Mouse (Mus musculus): ENCODE results near the gene Gss.
"Not testable (repeated sequence)": the region's sequence is repeated elsewhere in the genome, so short reads cannot be mapped to it uniquely, and the experiment has no call there.

Gss gene

GRCm38 (mm10) chr2:155619817-155620216, 27.2 kb upstream of the Gss start:
- peak; percentile 90 to 98 for DNase-seq (ENCODE audit: low spot score in 2 of 2)

- no peak for DNase-seq (ENCODE audit: low spot score in 2 of 2)
These were observed 24.4 kb upstream of the Gss start for GRCm38 (mm10) chr2:155616971-155617370.

GRCm38 (mm10) chr2:155613953-155614352, 21.3 kb upstream of the Gss start:
- no peak for DNase-seq (ENCODE audit: low spot score in 2 of 2)

DNA sequence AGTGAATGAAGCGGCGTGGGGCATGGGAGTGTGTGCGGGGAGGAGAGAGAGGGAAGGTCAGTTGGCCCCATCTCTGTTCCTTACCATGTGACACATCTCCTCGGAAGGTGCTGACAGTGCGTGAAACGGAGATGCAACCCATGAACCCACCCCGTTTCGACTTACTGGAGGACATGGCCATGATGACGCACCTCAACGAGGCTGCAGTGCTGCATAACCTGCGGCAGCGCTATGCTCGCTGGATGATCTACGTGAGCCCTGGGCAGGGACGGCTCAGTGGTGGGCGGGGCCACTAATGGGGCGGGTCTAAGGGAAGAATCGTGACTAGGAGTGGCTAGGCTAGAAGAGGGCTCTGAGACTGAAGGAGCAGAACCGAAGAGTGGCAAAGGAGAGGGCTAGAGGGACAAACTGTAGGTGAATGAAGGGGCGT, 20.7 kb upstream of the Gss start:
- peak; percentile 88 to 91 for DNase-seq (ENCODE audit: low spot score in 2 of 2)

DNA sequence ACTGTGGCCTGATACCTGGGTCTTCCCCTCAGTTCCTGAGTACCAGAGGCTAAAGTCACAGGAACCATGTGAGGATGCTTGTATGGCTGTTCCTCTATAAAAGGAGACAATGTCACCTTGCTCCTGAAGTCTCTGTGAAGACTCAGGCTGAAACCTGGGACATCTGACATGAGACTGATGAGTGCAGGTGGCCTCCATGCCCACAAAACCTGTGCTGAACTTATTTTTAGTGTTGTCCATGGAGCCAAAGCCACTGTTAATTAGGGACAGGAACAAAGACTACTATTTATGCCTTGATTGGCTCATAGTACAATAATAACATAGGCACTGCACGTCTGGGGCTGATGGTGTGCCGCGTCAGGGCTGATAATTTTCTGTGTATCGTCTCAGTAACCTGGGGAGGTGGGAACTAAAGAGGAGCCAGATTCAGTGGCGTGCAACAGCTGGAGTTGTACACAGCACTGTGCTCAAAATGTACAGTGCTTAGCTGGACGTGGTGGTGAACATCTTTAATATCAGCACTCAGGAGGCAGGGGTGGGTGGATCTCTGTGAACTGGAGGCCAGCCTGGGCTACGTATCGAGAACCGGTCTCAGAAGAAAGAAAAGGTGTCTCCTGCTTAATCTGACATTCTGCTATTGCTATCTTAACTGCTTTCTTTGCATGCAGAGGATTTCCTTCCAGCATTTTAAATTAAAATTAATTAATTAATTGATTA, 19.4 kb upstream of the Gss start:
- no peak for DNase-seq (ENCODE audit: low spot score in 2 of 2)

DNA sequence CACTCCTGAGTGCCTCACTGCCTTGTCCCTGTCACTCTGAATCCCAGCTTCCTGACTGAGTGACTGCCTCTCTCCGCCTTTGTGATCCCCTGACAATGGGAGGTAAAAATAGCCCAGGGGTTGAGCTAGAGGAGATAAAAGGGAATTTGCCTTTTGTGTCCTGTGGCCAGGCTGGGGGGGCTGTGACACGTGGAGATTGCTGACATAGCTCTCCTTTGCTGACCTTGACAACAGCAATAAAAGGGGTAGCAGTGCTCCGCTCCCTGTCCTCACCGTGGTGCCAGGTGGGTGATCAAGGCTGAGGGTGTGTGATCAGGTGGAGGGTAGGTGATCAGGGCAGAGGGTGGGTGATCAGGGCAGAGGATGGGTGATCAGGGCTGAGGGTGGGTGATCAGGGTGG, 18.4 kb upstream of the Gss start, which contains the start of gene Myh7b:
Gene Myh7b (plus strand): TSS at position 235 of the 400 bp plus-strand sequence.
- no peak for DNase-seq (ENCODE audit: low spot score in 2 of 2)

GRCm38 (mm10) chr2:155606360-155606759, 13.8 kb upstream of the Gss start:
- no peak for DNase-seq (ENCODE audit: low spot score in 2 of 2)

GRCm38 (mm10) chr2:155605236-155605589, 12.6 kb upstream of the Gss start:
- not testable (repeated sequence) for DNase-seq (ENCODE audit: low spot score in 2 of 2)

DNA sequence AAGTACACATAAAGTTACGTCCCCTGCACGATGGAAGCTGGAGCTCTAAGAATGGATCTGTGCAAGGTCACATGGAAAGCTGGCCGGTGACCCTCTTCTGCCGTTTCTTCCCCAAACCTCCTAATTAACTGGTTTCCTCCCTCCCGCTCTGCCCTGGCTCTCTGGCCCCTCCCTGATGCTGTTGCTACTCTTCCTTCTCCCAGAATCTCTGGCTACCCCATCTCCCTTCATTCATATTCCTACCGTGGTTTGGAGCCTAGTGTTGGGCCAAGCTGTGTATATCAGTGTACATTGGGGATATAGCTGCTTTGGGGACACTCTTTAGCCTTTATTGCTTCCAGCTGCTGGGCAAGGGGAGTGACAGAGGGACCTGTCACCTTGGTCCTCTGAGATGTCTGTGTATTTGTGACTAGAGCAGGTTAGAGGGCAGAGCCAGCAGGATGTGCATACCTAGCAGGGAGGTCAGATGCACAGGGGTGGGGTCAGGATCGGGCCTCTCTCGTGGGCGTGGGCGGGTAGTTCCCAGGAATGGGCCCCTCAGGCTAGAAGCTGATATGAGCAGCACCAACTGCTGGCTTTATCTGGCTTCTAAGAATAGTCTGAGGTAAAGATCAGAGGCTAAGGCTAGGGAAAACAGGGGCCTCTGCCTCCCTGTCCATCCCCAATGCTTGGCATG, 12.1 kb upstream of the Gss start:
- DNase-seq (ENCODE audit: low spot score in 2 of 2) = peak in 1 of 2 experiments; percentile 70

GRCm38 (mm10) chr2:155603707-155604106, 11.1 kb upstream of the Gss start:
- DNase-seq (ENCODE audit: low spot score in 2 of 2) = no peak

GRCm38 (mm10) chr2:155595516-155595915, 2.9 kb upstream of the Gss start:
- DNase-seq (ENCODE audit: low spot score in 2 of 2) = no peak

DNA sequence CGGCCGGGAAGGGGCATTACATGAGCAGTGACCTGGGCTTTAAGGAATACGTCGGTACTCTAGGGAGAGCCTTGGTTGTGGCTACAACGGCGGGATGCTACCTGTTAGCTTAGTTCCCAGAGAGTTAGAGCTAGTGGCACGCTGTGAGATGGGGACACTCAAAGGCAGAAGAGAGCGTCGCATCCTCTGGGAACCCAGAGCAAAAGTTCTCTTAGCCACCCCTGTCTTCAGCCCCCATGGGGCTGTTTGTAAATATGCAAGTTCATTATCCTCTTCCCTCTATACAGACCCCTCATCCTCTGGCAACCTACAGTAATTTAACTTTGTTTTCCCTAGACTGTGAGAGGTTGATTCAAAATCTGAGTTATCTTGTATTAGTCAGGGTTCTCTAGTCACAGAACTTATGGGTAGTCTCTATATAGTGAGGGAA, 259 bp upstream of the Gss start:
- DNase-seq (ENCODE audit: low spot score in 2 of 2) = no peak

GRCm38 (mm10) chr2:155591676-155592075, 934 bp downstream of the Gss start:
- DNase-seq (ENCODE audit: low spot score in 2 of 2) = no peak

- DNase-seq (ENCODE audit: low spot score in 2 of 2) = no peak
These were observed 1.7 kb downstream of the Gss start for GRCm38 (mm10) chr2:155590876-155591275.

GRCm38 (mm10) chr2:155589521-155589920, 3.1 kb downstream of the Gss start:
- DNase-seq (ENCODE audit: low spot score in 2 of 2) = no peak

- no peak for DNase-seq (ENCODE audit: low spot score in 2 of 2)
These were observed 4.5 kb downstream of the Gss start for GRCm38 (mm10) chr2:155588136-155588535.

DNA sequence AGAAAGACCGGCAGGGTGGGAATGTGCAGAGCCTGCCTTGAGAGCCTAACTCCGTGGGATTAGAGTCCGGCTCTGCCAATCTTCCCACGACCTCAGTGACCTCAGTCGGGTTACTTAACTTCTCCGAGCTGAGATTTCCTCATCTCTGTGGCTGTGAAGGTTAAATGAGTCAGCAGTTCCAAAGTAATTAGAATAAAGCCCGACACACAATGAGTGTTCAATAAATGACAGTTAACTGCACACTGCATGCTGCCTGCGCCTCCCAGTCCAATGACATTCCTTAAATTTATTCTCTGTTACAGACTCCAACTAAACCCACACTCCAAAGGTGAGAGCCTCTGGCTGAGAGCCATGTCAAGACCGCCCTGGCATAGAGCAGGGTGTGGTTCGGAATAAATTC, 7.1 kb downstream of the Gss start:
- no peak for DNase-seq (ENCODE audit: low spot score in 2 of 2)

DNA sequence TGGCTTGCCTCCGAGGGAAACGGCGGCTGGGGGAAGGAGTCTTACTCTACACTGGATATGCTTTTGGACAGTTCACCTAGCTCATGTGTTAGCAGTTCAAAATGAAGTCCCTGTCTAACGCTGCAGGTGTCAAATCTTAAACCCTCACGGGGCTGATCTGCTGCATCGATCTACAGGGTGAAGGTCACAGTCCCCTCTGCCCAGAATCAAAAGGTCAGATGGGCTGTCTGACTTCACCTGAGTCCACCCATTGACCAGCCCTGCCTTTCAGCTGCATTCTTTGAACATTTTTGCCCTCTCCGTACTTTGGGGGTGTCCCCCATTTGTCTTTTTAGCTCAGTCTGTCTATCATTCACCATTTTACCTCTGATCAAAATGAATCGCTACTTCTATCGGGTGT, 7.5 kb downstream of the Gss start:
- no peak for DNase-seq (ENCODE audit: low spot score in 2 of 2)

GRCm38 (mm10) chr2:155583927-155584530, 8.6 kb downstream of the Gss start:
- DNase-seq (ENCODE audit: low spot score in 2 of 2) = no peak

DNA sequence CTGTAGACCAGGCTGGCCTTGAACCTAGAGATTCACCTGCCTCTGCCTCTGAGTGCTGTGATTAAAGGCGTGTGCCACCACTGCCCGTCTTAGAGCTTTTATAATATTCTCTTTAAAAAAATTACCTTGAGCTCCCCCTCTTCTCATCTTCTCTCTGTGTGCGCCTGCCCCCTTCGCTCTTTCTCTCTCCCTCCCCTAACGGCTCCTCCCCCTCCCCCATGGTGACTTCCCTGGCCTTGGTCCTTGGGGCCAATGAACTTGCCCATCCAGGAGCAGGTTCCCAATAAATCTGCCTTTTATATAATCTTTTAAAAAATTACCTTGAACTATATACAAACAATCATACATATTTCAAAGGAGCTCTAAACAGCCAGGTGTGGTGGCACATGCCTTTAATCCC, 9.6 kb downstream of the Gss start:
- no peak for DNase-seq (ENCODE audit: low spot score in 2 of 2)

DNA sequence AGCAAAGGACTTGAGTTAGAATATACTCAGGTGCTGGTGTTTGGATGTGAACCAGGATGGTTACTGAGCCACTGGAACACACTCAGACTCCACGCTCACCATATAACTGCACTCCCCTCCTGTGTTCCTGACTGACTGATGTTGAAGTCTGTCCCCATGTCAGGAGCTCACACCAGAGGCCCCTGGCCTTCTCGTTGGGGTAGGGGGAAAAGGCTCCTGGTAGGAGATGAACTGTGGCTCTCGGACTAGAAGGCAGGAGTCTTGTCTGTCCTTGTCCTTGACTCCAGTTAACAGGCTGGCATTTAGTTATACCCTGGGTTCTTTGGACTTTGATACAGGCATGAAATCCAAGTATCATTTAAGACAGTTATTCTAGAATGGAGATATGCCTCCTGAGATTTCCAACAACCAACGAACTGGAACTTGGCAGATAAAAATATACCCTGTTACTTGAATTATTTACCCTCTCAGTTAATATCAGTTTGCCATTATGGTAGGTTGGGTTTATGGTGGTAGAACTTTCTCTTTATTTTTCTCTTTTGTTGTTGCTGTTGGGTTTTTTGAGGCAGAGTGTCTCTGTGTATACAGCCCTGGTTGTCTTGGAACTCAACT, 10.1 kb downstream of the Gss start:
- DNase-seq (ENCODE audit: low spot score in 2 of 2) = no peak

DNA sequence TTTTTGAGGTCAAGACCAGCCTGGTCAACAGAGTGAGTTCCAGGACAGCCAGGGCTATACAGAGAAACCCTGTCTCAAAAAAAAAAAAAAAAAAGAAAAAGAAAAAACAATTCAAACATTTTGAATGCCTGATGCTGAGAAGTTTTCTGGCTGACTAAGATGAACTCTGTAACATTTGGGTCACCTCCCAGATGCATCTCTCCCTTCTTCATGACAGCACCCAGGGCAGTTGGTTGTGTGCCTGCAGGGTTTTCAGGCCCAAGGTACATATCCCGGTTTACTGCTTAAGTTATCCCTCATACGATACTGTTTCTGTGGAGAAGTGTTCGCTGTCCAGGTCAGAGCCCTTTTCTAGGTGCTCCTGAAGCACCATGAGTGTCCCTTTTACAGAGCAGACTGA, 12.3 kb downstream of the Gss start:
- no peak for DNase-seq (ENCODE audit: low spot score in 2 of 2)

- no peak for DNase-seq (ENCODE audit: low spot score in 2 of 2)
These were observed 16.0 kb downstream of the Gss start for GRCm38 (mm10) chr2:155576656-155577055.
